ENCODE assay signal across 23 mouse cellular contexts in genomic region chr15:86811821-86812220, GRCm38 (mm10).
A peak's percentile ranks its signal among the peaks of the same experiment; 100 is the strongest.
DNase-seq lines count a peak whose midpoint lies in the region; ATAC-seq lines count a peak whose summit lies in the region.
"Had no signal": no experiment of that assay in that cellular context is flagged by ENCODE, and none has a peak within 500 bp of the region (broad histone marks: within the 10 kb centered on the region; RNA-seq: fewer than 3 reads in every experiment).

No protein-coding gene starts in this region.

- H3K27ac ChIP-seq in embryonic facial prominence, embryonic 14.5 days (replicated peaks; ENCODE audit: low read depth, low read length) = no peak overlapping the region
- no peak overlapping the region for H3K27ac ChIP-seq in embryonic facial prominence, embryonic 10.5 days (replicated peaks)
- H3K27ac ChIP-seq in midbrain, embryonic 13.5 days = no peak overlapping the region
- H3K27ac ChIP-seq: embryonic facial prominence, embryonic 13.5 days; forebrain, embryonic 13.5 days; forebrain, embryonic 15.5 days had no signal

- no peak overlapping the region for H3K9ac ChIP-seq in embryonic facial prominence, embryonic 14.5 days (ENCODE audit: low read depth, low read length)
- no peak overlapping the region for H3K9ac ChIP-seq in midbrain, embryonic 13.5 days (replicated peaks)
- H3K9ac ChIP-seq: embryonic facial prominence, embryonic 13.5 days; forebrain, embryonic 13.5 days; forebrain, embryonic 15.5 days; forebrain, postnatal 0 days had no signal

- no peaks in the 10 kb centered on the region for H3K9me3 ChIP-seq in embryonic facial prominence, embryonic 14.5 days (ENCODE audit: control insufficient read depth, low read length)
- no peaks in the 10 kb centered on the region for H3K9me3 ChIP-seq in embryonic facial prominence, embryonic 10.5 days
- no peaks in the 10 kb centered on the region for H3K9me3 ChIP-seq in midbrain, embryonic 13.5 days
- H3K9me3 ChIP-seq: embryonic facial prominence, embryonic 13.5 days; forebrain, embryonic 13.5 days; forebrain, embryonic 15.5 days had no signal

- H3K4me1 ChIP-seq in embryonic facial prominence, embryonic 14.5 days (ENCODE audit: control insufficient read depth, insufficient read depth, low read length) = no peaks in the 10 kb centered on the region
- peaks cover 7% of the 10 kb centered on the region; the same call in 1 of the 2 replicates for H3K4me1 ChIP-seq in embryonic facial prominence, embryonic 10.5 days
- no peaks in the 10 kb centered on the region for H3K4me1 ChIP-seq in midbrain, embryonic 13.5 days (replicated peaks)
- H3K4me1 ChIP-seq: embryonic facial prominence, embryonic 13.5 days; forebrain, embryonic 13.5 days had no signal

- H3K4me3 ChIP-seq in embryonic facial prominence, embryonic 14.5 days (ENCODE audit: low read depth, low read length) = no peak overlapping the region
- no peak overlapping the region for H3K4me3 ChIP-seq in embryonic facial prominence, embryonic 10.5 days
- no peak overlapping the region for H3K4me3 ChIP-seq in midbrain, embryonic 13.5 days (replicated peaks)
- H3K4me3 ChIP-seq: embryonic facial prominence, embryonic 13.5 days; forebrain, embryonic 13.5 days; forebrain, embryonic 15.5 days had no signal

- no peak for ATAC-seq in embryonic facial prominence, embryonic 14.5 days (ENCODE audit: low read depth)
- no peak for ATAC-seq in midbrain, embryonic 13.5 days
- ATAC-seq: activated CD4-positive, CD25-positive, alpha-beta regulatory T cell, adult 4 months; CD4-positive, CD25-positive, alpha-beta regulatory T cell, adult 4 months; forebrain, embryonic 13.5 days; forebrain, embryonic 15.5 days; forebrain, postnatal 0 days; Patski had no signal

- no peaks in the 10 kb centered on the region for H3K27me3 ChIP-seq in embryonic facial prominence, embryonic 14.5 days (replicated peaks; ENCODE audit: control insufficient read depth, insufficient read depth, low read length)
- no peaks in the 10 kb centered on the region for H3K27me3 ChIP-seq in embryonic facial prominence, embryonic 10.5 days (replicated peaks; ENCODE audit: low read depth, poor library complexity, severe bottlenecking)
- no peaks in the 10 kb centered on the region for H3K27me3 ChIP-seq in midbrain, embryonic 13.5 days
- H3K27me3 ChIP-seq: CH12.LX; embryonic facial prominence, embryonic 13.5 days; forebrain, embryonic 13.5 days; forebrain, embryonic 15.5 days; Patski had no signal

- 43% methylated on average over 2 of the region's 2 CpGs for WGBS in embryonic facial prominence, embryonic 14.5 days
- WGBS in embryonic facial prominence, embryonic 10.5 days = 42% methylated on average over 2 of the region's 2 CpGs
- WGBS in midbrain, embryonic 13.5 days = 77% methylated on average over 2 of the region's 2 CpGs

- no peak overlapping the region for H3K4me2 ChIP-seq in embryonic facial prominence, embryonic 14.5 days (ENCODE audit: low read depth, low read length)
- no peak overlapping the region for H3K4me2 ChIP-seq in midbrain, embryonic 13.5 days (replicated peaks)
- H3K4me2 ChIP-seq: embryonic facial prominence, embryonic 13.5 days; forebrain, embryonic 13.5 days; forebrain, embryonic 15.5 days had no signal

- peak; percentile 8 for DNase-seq in embryonic facial prominence, embryonic 14.5 days (ENCODE audit: low spot score)
- DNase-seq in embryonic facial prominence, embryonic 10.5 days (ENCODE audit: low spot score) = no peak
- peak; percentile 85 for DNase-seq in retina, postnatal 1 day
- DNase-seq in gastrocnemius, adult 8-10 months (ENCODE audit: low spot score in 2 of 2) = no peak
- DNase-seq: adrenal gland, adult 8-10 months; adrenal gland, postnatal 14 days; adrenal gland, postnatal 36 days; B cell, adult 2 months; cerebellum, adult 11-12 months; cerebellum, adult 2 months; cerebellum, adult 9-10 months; cerebellum, postnatal 10 days; cerebellum, postnatal 25 days; forebrain, postnatal 0 days had no signal

- no peaks in the 10 kb centered on the region for H3K36me3 ChIP-seq in embryonic facial prominence, embryonic 14.5 days (ENCODE audit: control insufficient read depth, insufficient read depth, low read length)
- H3K36me3 ChIP-seq in embryonic facial prominence, embryonic 10.5 days (replicated peaks) = no peaks in the 10 kb centered on the region
- H3K36me3 ChIP-seq in midbrain, embryonic 13.5 days = no peaks in the 10 kb centered on the region
- H3K36me3 ChIP-seq: embryonic facial prominence, embryonic 13.5 days; forebrain, embryonic 15.5 days; G1E had no signal

Comparison
In these comparisons a context has a peak if more than half of its experiments do, and no peak if none do; other contexts are left out.
1. DNase-seq: peak in embryonic facial prominence, embryonic 14.5 days (single experiment) and retina, postnatal 1 day (single experiment); none in embryonic facial prominence, embryonic 10.5 days (single experiment) and gastrocnemius, adult 8-10 months (0 of 2).